Mouse (Mus musculus) testis, postnatal 14 days (tissue): ENCODE measurements around the gene Gm20388.

ENCODE experiments used
- DNase-seq: peaks from one replicate; pipeline ENCODE4 v3.0.0; 2021; ENCODE audit warnings: low spot score

The Gm20388 gene

GRCm38 (mm10) chr8:120440739-120441138 is 530.1 kb downstream of the Gm20388 start:
- DNase-seq, result no peak

- DNase-seq, result no peak
These were observed 531.0 kb downstream of the Gm20388 start for GRCm38 (mm10) chr8:120441637-120442036.

- no peak for DNase-seq
These were observed 531.8 kb downstream of the Gm20388 start for GRCm38 (mm10) chr8:120442306-120443003.

- DNase-seq, result no peak
These were observed 534.6 kb downstream of the Gm20388 start for GRCm38 (mm10) chr8:120445249-120445648.

- DNase-seq, result no peak
These were observed 537.5 kb downstream of the Gm20388 start for GRCm38 (mm10) chr8:120448131-120448530.

- no peak for DNase-seq
These were observed 538.5 kb downstream of the Gm20388 start for GRCm38 (mm10) chr8:120449139-120449538.

GRCm38 (mm10) chr8:120449608-120450031 is 539.0 kb downstream of the Gm20388 start:
- no peak for DNase-seq

- no peak for DNase-seq
These were observed 541.5 kb downstream of the Gm20388 start for GRCm38 (mm10) chr8:120452111-120452510.

GRCm38 (mm10) chr8:120454404-120454803 is 543.8 kb downstream of the Gm20388 start:
- DNase-seq, result no peak

- DNase-seq, result no peak
These were observed 549.7 kb downstream of the Gm20388 start for GRCm38 (mm10) chr8:120460375-120460774.

GRCm38 (mm10) chr8:120462119-120462551 is 551.5 kb downstream of the Gm20388 start:
- no peak for DNase-seq

- no peak for DNase-seq
These were observed 552.0 kb downstream of the Gm20388 start for GRCm38 (mm10) chr8:120462611-120463010.

- DNase-seq, result no peak
These were observed 553.4 kb downstream of the Gm20388 start for GRCm38 (mm10) chr8:120463918-120464584.

GRCm38 (mm10) chr8:120464585-120464937 is 553.9 kb downstream of the Gm20388 start:
- DNase-seq, result no peak

GRCm38 (mm10) chr8:120465710-120466109 is 555.1 kb downstream of the Gm20388 start:
- DNase-seq, result peak; percentile 34

GRCm38 (mm10) chr8:120466266-120466665 is 555.6 kb downstream of the Gm20388 start:
- DNase-seq, result no peak

GRCm38 (mm10) chr8:120467598-120467997 is 557.0 kb downstream of the Gm20388 start:
- no peak for DNase-seq

GRCm38 (mm10) chr8:120470170-120470569 is 559.5 kb downstream of the Gm20388 start:
- DNase-seq, result no peak

- DNase-seq, result no peak
These were observed 560.5 kb downstream of the Gm20388 start for GRCm38 (mm10) chr8:120471166-120471565.

GRCm38 (mm10) chr8:120471752-120472151 is 561.1 kb downstream of the Gm20388 start:
- DNase-seq, result no peak

- no peak for DNase-seq
These were observed 561.6 kb downstream of the Gm20388 start for GRCm38 (mm10) chr8:120472230-120472629.

- no peak for DNase-seq
These were observed 563.2 kb downstream of the Gm20388 start for GRCm38 (mm10) chr8:120473729-120474364.
